Mouse (Mus musculus) G1E-ER4 (cell line): ENCODE measurements around the gene Gm10406. TPM values are rescaled to one million over a fixed set of nuclear protein-coding genes. Genes with fewer than 3 reads are reported as not detected.
"Not testable (repeated sequence)": the region's sequence is repeated elsewhere in the genome, so short reads cannot be mapped to it uniquely, and the experiment has no call there.

Source experiments
- GATA1 ChIP-seq: IDR thresholded peaks from one replicate; pipeline ENCODE4 v1.8.0; 2012; ENCODE audit warnings: low read length, inconsistent platforms
- polyA plus RNA-seq: library from polyadenylated mRNA; stranded (reverse); fragments of >175 nt; gene quantifications from 2 replicates; pipeline ENCODE4 v1.2.3, GENCODE M21; 2012

Gm10406 gene
- not detected in 2 replicates for polyA plus RNA-seq

DNA sequence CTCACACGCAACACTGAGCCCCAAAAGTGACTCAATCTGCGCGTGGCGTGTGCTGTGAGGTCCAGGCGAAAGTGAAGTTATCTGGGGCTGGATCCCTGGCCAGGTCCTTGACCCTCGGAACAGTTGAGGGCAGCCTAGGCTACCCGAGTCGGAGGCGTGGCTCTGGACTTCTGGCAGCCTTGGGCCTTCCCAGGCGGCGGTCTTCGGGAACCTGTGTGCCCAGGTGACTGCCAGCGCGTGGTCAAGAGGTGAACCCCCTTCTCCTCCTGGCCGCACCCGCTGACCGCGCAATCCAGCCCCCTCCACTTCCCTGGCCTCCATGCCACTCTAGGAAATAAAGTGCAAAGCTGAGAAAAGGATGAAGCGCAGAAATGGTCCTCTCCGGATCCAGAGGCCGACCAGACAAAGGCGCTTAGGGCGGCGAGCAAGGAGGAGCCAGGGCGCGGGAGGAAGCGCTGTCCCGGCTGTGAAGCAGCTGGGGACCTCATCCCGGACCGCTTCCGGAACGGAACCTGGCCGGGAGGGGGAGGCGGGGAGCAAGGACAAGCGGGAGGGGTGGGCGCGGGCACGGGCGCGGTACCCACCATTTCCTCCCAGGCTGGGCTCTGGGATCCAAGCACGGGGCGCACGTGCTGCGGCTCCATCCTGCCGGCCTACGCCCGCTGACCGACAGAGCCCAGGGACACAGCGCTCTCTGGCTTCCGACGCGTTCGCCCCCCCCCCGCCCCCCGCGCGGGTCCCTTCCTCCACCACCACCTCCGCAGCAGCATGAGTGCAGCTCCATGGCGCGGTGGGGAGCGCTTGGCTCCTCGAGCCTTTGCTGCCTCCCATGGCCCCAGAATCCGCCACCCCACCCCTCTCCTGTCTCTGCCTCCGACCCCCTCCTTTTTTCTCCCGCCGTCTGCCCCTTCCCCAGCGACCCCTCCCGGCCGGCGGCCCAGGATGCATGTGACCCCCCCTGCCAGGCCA is at the start of gene Gm10406:
TSS of gene Gm10406 (minus strand) at position 669 of the 969 bp plus-strand sequence.
- not testable (repeated sequence) for TF ChIP-seq GATA1

DNA sequence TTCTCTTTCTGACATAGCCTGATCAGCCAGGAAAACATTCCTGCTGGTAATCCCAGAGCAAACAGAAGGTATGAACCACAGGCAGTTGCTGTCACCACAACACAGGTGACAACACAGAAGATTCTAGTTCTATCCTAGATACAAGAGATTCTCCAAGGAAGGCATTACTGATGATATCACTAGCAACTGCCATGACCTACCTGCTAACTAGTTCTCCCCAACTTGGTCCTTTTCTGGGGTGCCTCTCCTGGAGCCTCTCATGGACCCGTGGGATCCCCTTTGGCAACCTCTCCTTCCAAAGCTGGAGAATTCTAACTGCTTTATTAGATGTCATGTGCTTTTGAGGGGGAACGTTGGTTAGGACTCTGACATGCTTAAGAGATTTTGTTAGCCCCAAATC is 17.6 kb upstream of the Gm10406 start, which contains the start of gene Gm3685:
TSS of gene Gm3685 (minus strand) at position 101 of the 400 bp plus-strand sequence.
- not testable (repeated sequence) for TF ChIP-seq GATA1

GRCm38 (mm10) chr14:6973718-6974117 is 53.5 kb downstream of the Gm10406 start, which contains the start of gene Gm6356:
Gm6356 (minus strand) TSS chr14:6973818.
- TF ChIP-seq GATA1 = not testable (repeated sequence)

Other genes starting within 250 kb of the Gm10406 start
- gene Gm3642, start 187.1 kb downstream of the Gm10406 start, polyA plus RNA-seq = not detected in 2 replicates
- gene Gm3667, start 137.5 kb downstream of the Gm10406 start, polyA plus RNA-seq = not detected in 2 replicates
- gene Gm6356, start 53.6 kb downstream of the Gm10406 start, polyA plus RNA-seq = not detected in 2 replicates
- gene Gm3685, start 17.5 kb upstream of the Gm10406 start, polyA plus RNA-seq = not detected in 2 replicates
- gene Gm3696, start 73.2 kb upstream of the Gm10406 start, polyA plus RNA-seq = not detected in 2 replicates
- not detected in 2 replicates for gene Gm6676, start 98.0 kb upstream of the Gm10406 start, polyA plus RNA-seq
- gene Gm3512, start 147.1 kb upstream of the Gm10406 start, polyA plus RNA-seq = not detected in 2 replicates
- not detected in 2 replicates for gene Gm16434, start 167.1 kb upstream of the Gm10406 start, polyA plus RNA-seq
- not detected in 2 replicates for gene Gm3727, start 237.3 kb upstream of the Gm10406 start, polyA plus RNA-seq